Mouse (Mus musculus): Measurements from ENCODE around the gene Disp3. TPM values are rescaled to one million over a fixed set of nuclear protein-coding genes. Genes with fewer than 3 reads are reported as not detected.

The Disp3 gene
- 0.12 and 0.30 TPM in 2 replicates for polyA plus RNA-seq (2015; fragmentation: Nextera tagmentation; extraction: Ambion mirVana)

GRCm38 (mm10) chr4:148287476-148288054, at the start of gene Disp3:
TSS of gene Disp3 (minus strand) at chr4:148287965.

Other genes with a start within 250 kb of the Disp3 start
- 4.3 and 6.7 TPM in 2 replicates for gene Clcn6, start 249.1 kb downstream of the Disp3 start, polyA plus RNA-seq (2015; fragmentation: Nextera tagmentation; extraction: Ambion mirVana)
- gene Mthfr, start 248.9 kb downstream of the Disp3 start, polyA plus RNA-seq (2015; fragmentation: Nextera tagmentation; extraction: Ambion mirVana): 12.0 and 13.9 TPM in 2 replicates
- gene Agtrap, start 199.9 kb downstream of the Disp3 start, polyA plus RNA-seq (2015; fragmentation: Nextera tagmentation; extraction: Ambion mirVana): 37.2 and 77.1 TPM in 2 replicates
- gene Mad2l2, start 157.6 kb downstream of the Disp3 start, polyA plus RNA-seq (2015; fragmentation: Nextera tagmentation; extraction: Ambion mirVana): 38.8 and 43.4 TPM in 2 replicates
- gene Draxin, start 157.3 kb downstream of the Disp3 start, polyA plus RNA-seq (2015; fragmentation: Nextera tagmentation; extraction: Ambion mirVana): 0.18 and 0.33 TPM in 2 replicates
- 42.3 and 61.0 TPM in 2 replicates for gene Fbxo6, start 135.8 kb downstream of the Disp3 start, polyA plus RNA-seq (2015; fragmentation: Nextera tagmentation; extraction: Ambion mirVana)
- gene Fbxo44, start 127.5 kb downstream of the Disp3 start, polyA plus RNA-seq (2015; fragmentation: Nextera tagmentation; extraction: Ambion mirVana): 12.8 and 14.7 TPM in 2 replicates
- 2.8 and 3.3 TPM in 2 replicates for gene Fbxo2, start 127.3 kb downstream of the Disp3 start, polyA plus RNA-seq (2015; fragmentation: Nextera tagmentation; extraction: Ambion mirVana)
- gene Ubiad1, start 156.8 kb upstream of the Disp3 start, polyA plus RNA-seq (2015; fragmentation: Nextera tagmentation; extraction: Ambion mirVana): 10.6 and 13.8 TPM in 2 replicates
- gene Mtor, start 160.6 kb upstream of the Disp3 start, polyA plus RNA-seq (2015; fragmentation: Nextera tagmentation; extraction: Ambion mirVana): 28.2 and 29.1 TPM in 2 replicates
- 3.3 and 4.6 TPM in 2 replicates for gene Angptl7, start 212.5 kb upstream of the Disp3 start, polyA plus RNA-seq (2015; fragmentation: Nextera tagmentation; extraction: Ambion mirVana)